Mouse (Mus musculus) limb, embryonic 12.5 days (tissue): Measurements from ENCODE around the gene Raf1. TPM values are rescaled to one million over a fixed set of nuclear protein-coding genes. Genes with fewer than 3 reads are reported as not detected.
"Not testable (repeated sequence)": the region's sequence is repeated elsewhere in the genome, so short reads cannot be mapped to it uniquely, and the experiment has no call there.

Experiments used
- ATAC-seq: fragments of 200-750 bp; cut with Nextera tagmentation; 2 replicates; pipeline ENCODE4 v1.8.0; 2017; ENCODE audit warnings: low read depth, moderate TSS enrichment; ENCODE audit not compliant: insufficient number of reproducible peaks, insufficient read depth, low FRiP score, low TSS enrichment
- H3K27ac ChIP-seq: fragments of 300-500 bp; sonication (generic); 2 replicates; pipeline ENCODE4 v1.5.1; 2016; ENCODE audit warnings: mild to moderate bottlenecking, moderate library complexity
- H3K27me3 ChIP-seq: fragments of 300-500 bp; sonication (generic); 2 replicates; pipeline ENCODE4 v1.6.1; 2016; ENCODE audit warnings: mild to moderate bottlenecking, moderate library complexity
- H3K36me3 ChIP-seq: fragments of 300-500 bp; sonication (generic); 2 replicates; pipeline ENCODE4 v1.6.1; 2016; ENCODE audit warnings: mild to moderate bottlenecking, moderate library complexity
- H3K4me1 ChIP-seq: fragments of 300-500 bp; sonication (generic); replicated peaks from 2 replicates; pipeline ENCODE4 v1.6.1; 2016
- H3K4me2 ChIP-seq: fragments of 300-500 bp; sonication (generic); 2 replicates; pipeline ENCODE4 v1.6.1; 2016; ENCODE audit warnings: mild to moderate bottlenecking, moderate library complexity
- H3K4me3 ChIP-seq: fragments of 300-500 bp; sonication (generic); replicated peaks from 2 replicates; pipeline ENCODE4 v1.5.1; 2016; ENCODE audit warnings: mild to moderate bottlenecking
- H3K9ac ChIP-seq: fragments of 300-500 bp; sonication (generic); replicated peaks from 2 replicates; pipeline ENCODE4 v1.6.1; 2016; ENCODE audit warnings: mild to moderate bottlenecking, moderate library complexity
- H3K9me3 ChIP-seq: fragments of 300-500 bp; sonication (generic); 2 replicates; pipeline ENCODE4 v1.6.1; 2016; ENCODE audit warnings: mild to moderate bottlenecking, moderate library complexity
- WGBS: fragments of 180-500 bp; shearing (Covaris S2); methylation state at CpG from one replicate; pipeline ENCODE4 v1.1.7; 2016; 5-methylcytosine and 5-hydroxymethylcytosine counted together
- polyA plus RNA-seq: library from polyadenylated mRNA; unstranded; fragments of >200 nt; fragmentation: Nextera tagmentation; extraction: Ambion mirVana; gene quantifications from 2 replicates; pipeline ENCODE4 v1.2.1, GENCODE M21; 2016

Raf1 gene
- polyA plus RNA-seq, 1 experiment from 2014 or later: 135 TPM

DNA sequence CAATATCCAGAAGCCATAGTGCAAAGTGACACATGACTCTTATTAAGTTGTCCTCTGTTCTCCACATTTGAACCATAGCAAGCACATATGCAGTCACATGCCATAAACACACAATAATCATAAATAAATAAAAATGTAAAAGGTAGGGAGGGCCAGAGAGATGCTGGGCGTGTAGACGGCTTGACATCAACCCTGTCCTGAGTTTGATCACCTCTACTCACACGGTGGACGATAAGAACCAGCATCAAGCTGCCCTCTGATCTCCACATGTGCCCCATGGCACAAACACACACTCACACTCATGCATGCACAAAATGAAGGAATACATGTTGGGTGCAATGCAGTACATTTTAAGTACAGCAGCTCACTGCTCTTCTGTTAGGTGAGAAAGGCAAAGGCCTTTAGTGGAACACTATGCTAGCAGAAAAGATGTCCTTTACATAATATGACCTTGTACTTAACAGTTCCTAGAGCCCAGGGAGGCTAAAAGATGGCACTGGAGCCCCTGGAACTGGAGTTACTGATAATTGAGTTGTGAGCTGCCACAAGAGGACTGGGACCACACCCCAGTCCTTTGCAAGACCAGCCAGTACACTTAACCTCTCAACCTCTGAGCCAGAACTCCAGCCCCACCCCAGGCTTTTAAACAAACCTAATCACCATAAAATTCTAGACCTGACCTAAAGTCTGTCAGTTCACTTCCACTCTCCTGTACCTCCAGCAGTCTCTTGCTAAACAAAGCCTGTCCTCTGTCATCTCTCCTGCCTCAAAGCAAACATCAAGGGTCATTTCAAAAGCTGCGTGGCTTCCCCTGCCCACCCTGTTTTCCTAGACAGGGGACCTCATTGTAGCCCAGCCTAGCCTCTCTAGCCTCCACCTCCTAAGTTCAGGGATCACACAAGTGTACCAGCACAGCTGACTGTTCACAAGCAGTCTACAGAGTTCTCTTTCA, 25.7 kb downstream of the Raf1 start:
- Histone ChIP-seq H3K27ac (no peak overlapping the region), H3K4me3 (no peak overlapping the region), H3K9ac (no peak overlapping the region), H3K36me3 (no peaks in the 10 kb centered on the region), H3K27me3 (no peaks in the 10 kb centered on the region), H3K9me3 (no peaks in the 10 kb centered on the region), H3K4me2 (no peak overlapping the region), H3K4me1 (peaks cover 28% of the 10 kb centered on the region)
- 59% methylated on average over 5 of the region's 5 CpGs for WGBS
- ATAC-seq: no peak

DNA sequence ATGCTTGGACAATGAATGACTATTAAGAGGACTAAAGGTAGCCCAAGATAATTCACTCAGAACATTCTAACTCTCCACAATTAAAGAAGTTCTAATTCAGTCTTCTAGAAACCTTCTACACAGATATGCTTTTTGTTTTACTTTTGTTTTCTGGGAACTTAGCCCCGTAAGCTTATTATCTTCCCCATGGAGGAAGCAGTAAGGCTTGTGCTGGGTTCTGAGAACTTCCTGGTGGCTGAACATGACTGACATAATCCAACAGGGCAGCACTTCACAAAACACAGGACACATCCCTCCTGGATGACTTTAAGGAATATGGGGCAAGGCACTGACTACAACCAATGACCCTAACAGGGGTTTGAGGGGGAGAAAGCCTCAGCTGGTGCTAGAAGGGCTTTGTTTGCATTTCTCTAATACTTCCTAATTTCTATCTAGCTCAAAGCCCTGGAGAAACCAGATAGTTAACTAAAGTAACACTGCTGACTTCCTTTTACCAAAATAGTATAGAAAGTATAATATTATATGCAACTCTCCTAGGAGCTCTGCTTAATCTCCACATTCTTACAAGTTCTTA, 26.6 kb downstream of the Raf1 start:
- Histone ChIP-seq H3K4me3 (no peak overlapping the region), H3K9ac (no peak overlapping the region), H3K27ac (no peak overlapping the region), H3K27me3 (no peaks in the 10 kb centered on the region), H3K4me1 (peaks cover 28% of the 10 kb centered on the region), H3K4me2 (no peak overlapping the region), H3K9me3 (no peaks in the 10 kb centered on the region), H3K36me3 (no peaks in the 10 kb centered on the region)
- WGBS: 85% methylated on average over 1 of the region's 1 CpGs
- ATAC-seq: no peak

DNA sequence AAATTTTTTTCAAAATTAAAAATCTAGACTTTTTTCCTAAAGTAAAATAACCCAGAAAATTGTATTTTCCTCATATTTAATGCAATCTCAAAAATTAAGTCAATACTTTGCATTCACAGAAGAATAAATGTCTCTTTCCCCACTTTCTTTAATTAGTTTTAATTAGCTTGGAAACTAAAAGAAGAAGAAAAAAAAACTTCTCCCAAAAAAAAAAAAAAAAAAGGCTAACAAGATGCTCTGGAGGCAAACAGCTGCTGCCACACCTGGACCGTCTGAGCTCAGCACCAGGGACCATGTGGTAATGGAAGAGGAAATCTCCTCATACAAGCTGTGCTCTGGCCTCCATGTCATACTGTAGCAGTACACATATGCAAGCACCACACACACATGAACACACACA, 33.1 kb downstream of the Raf1 start:
- ATAC-seq: no peak
- Histone ChIP-seq H3K4me3 (no peak overlapping the region), H3K27ac (no peak overlapping the region), H3K4me1 (peaks cover 3% of the 10 kb centered on the region; the same call in 1 of the 2 replicates), H3K36me3 (peaks cover 41% of the 10 kb centered on the region), H3K4me2 (no peak overlapping the region), H3K9me3 (no peaks in the 10 kb centered on the region), H3K27me3 (no peaks in the 10 kb centered on the region), H3K9ac (no peak overlapping the region)
- 14% methylated on average over 1 of the region's 1 CpGs for WGBS

DNA sequence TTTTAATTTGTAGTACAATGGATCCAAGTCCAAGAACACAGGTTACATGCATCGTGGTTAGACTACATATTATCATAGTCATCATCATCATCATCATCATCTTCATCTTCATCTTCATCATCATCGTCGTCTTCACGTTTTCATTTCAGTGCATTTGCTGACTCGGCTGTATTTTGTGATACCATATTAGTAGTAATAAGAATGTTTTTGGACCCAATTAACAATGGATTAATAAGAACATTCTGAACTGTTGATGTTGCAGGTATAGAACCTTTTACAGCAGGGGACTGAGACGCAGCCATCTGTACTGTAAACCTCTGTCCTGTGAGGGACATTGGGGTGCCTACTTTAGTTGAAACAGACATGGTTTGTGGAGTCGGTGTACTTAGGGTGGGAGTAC, 38.2 kb downstream of the Raf1 start:
- not testable (repeated sequence) for H3K27me3 ChIP-seq, H3K27ac ChIP-seq, H3K9ac ChIP-seq, H3K4me2 ChIP-seq, H3K9me3 ChIP-seq, H3K4me1 ChIP-seq, H3K4me3 ChIP-seq, ATAC-seq
- WGBS: 95% methylated on average over 7 of the region's 7 CpGs
- H3K36me3 ChIP-seq: peaks cover 83% of the 10 kb centered on the region

GRCm38 (mm10) chr6:115634015-115634414, 42.4 kb downstream of the Raf1 start:
- no peak for ATAC-seq
- Histone ChIP-seq H3K9ac (no peak overlapping the region), H3K4me1 (0 out of 2 replicates have a peak, but pooled peaks cover 6% of the 10 kb centered on the region), H3K27ac (no peak overlapping the region), H3K4me3 (no peak overlapping the region), H3K4me2 (no peak overlapping the region), H3K27me3 (no peaks in the 10 kb centered on the region), H3K9me3 (no peaks in the 10 kb centered on the region), H3K36me3 (peaks cover 94% of the 10 kb centered on the region)
- 93% methylated on average over 2 of the region's 2 CpGs for WGBS

GRCm38 (mm10) chr6:115631056-115631795, 45.2 kb downstream of the Raf1 start:
- no peaks in the 10 kb centered on the region for H3K9me3 ChIP-seq
- no peak overlapping the region for H3K4me3 ChIP-seq
- 63% methylated on average over 3 of the region's 3 CpGs for WGBS
- no peak overlapping the region for H3K9ac ChIP-seq
- ATAC-seq: no peak
- H3K4me2 ChIP-seq: no peak overlapping the region
- H3K36me3 ChIP-seq: peaks cover 97% of the 10 kb centered on the region
- no peaks in the 10 kb centered on the region for H3K27me3 ChIP-seq
- no peak overlapping the region for H3K27ac ChIP-seq
- 0 out of 2 replicates have a peak, but pooled peaks cover 6% of the 10 kb centered on the region for H3K4me1 ChIP-seq

GRCm38 (mm10) chr6:115626121-115626520, 50.3 kb downstream of the Raf1 start:
- Histone ChIP-seq H3K4me1 (no peaks in the 10 kb centered on the region), H3K36me3 (peaks cover 98% of the 10 kb centered on the region), H3K9me3 (no peaks in the 10 kb centered on the region), H3K4me2 (no peak overlapping the region), H3K27ac (no peak overlapping the region), H3K4me3 (no peak overlapping the region), H3K9ac (no peak overlapping the region), H3K27me3 (no peaks in the 10 kb centered on the region)
- 87% methylated on average over 5 of the region's 5 CpGs for WGBS
- ATAC-seq: no peak

GRCm38 (mm10) chr6:115620942-115621341, 55.5 kb downstream of the Raf1 start:
- Histone ChIP-seq H3K4me1 (no peaks in the 10 kb centered on the region), H3K36me3 (peaks cover 100% of the 10 kb centered on the region), H3K9me3 (no peaks in the 10 kb centered on the region), H3K27me3 (no peaks in the 10 kb centered on the region), H3K9ac (no peak overlapping the region), H3K4me3 (no peak overlapping the region), H3K4me2 (no peak overlapping the region), H3K27ac (no peak overlapping the region)
- 21% methylated on average over 1 of the region's 1 CpGs for WGBS
- no peak for ATAC-seq

GRCm38 (mm10) chr6:115619818-115620217, 56.6 kb downstream of the Raf1 start:
- Histone ChIP-seq H3K4me3 (no peak overlapping the region), H3K36me3 (peaks cover 100% of the 10 kb centered on the region), H3K4me1 (no peaks in the 10 kb centered on the region), H3K4me2 (no peak overlapping the region), H3K27ac (no peak overlapping the region), H3K9ac (no peak overlapping the region), H3K27me3 (no peaks in the 10 kb centered on the region), H3K9me3 (no peaks in the 10 kb centered on the region)
- 89% methylated on average over 10 of the region's 10 CpGs for WGBS
- no peak for ATAC-seq

- Histone ChIP-seq H3K4me1 (no peaks in the 10 kb centered on the region), H3K36me3 (peaks cover 100% of the 10 kb centered on the region), H3K9me3 (no peaks in the 10 kb centered on the region), H3K4me2 (no peak overlapping the region), H3K9ac (no peak overlapping the region), H3K27me3 (no peaks in the 10 kb centered on the region), H3K27ac (no peak overlapping the region), H3K4me3 (no peak overlapping the region)
- 86% methylated on average over 3 of the region's 3 CpGs for WGBS
- no peak for ATAC-seq
Measured at GRCm38 (mm10) chr6:115615983-115616382, 60.5 kb downstream of the Raf1 start.

DNA sequence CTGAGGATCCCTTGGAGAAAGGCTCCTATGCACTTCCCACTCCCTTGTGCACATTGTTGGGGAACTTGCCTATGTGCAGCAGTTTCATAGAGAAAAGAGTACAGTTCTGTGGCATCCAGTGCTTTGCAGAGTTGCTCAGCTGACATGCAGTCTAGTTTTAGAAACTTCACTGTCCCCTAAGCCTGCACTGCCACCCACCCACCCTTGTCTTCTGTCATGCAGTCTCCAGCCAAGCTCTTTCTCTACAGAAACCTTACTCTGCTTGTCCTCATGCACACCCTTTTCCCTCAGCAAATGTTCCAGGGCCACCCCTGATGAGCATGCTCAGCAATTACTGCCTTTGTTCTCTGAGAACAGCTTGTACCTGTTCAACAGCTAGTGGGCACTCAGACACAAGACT, 62.6 kb downstream of the Raf1 start:
- Histone ChIP-seq H3K36me3 (peaks cover 94% of the 10 kb centered on the region), H3K4me2 (no peak overlapping the region), H3K9me3 (no peaks in the 10 kb centered on the region), H3K27me3 (no peaks in the 10 kb centered on the region), H3K4me1 (no peaks in the 10 kb centered on the region), H3K27ac (no peak overlapping the region), H3K4me3 (no peak overlapping the region), H3K9ac (no peak overlapping the region)
- ATAC-seq: no peak
